Comparison of ENCODE assay signal across 23 mouse cellular contexts in the genomic region with DNA sequence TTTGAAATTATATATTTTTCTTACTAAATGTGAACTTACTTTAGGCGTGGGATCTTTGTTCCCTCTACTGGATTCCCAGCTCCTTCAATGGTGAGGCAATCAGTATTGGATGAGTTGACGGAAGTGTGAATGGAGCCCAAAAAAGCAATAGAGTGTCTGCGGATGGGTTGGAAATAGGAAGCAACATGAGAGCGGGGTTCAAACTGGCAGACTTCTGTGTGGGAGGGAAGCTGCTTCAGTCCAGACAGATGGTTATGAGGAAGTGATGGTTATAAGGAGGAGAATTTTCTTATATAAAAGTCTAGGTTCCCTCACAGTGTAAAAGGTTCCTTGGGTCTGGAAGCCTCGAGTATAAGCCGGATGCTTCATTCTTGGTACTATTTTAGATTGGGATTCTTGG. TPM values are rescaled to one million over a fixed set of nuclear protein-coding genes. Genes with fewer than 3 reads are reported as not detected.
DNase-seq lines count a peak whose midpoint lies in the region; ATAC-seq lines count a peak whose summit lies in the region.
"Had no signal": no experiment of that assay in that cellular context is flagged by ENCODE, and none has a peak within 500 bp of the region (broad histone marks: within the 10 kb centered on the region; RNA-seq: fewer than 3 reads in every experiment).

No protein-coding gene starts in this region.

- H3K27me3 ChIP-seq in intestine, embryonic 16.5 days (replicated peaks; ENCODE audit: control insufficient read depth, insufficient read depth, low read length): no peaks in the 10 kb centered on the region
- H3K27me3 ChIP-seq: forebrain, embryonic 13.5 days; heart, embryonic 12.5 days had no signal

- intact Hi-C loops in left cerebral cortex, postnatal 4 days (cut with DNase I): no loop called here

- 90% methylated on average over 6 of the region's 6 CpGs for WGBS in intestine, embryonic 16.5 days

- H3K4me3 ChIP-seq in intestine, embryonic 16.5 days (ENCODE audit: low read length): no peak overlapping the region
- H3K4me3 ChIP-seq: embryonic facial prominence, embryonic 10.5 days; forebrain, embryonic 13.5 days; heart, adult 2 months; heart, embryonic 12.5 days; hindbrain, embryonic 10.5 days had no signal

- H3K36me3 ChIP-seq in intestine, embryonic 16.5 days (ENCODE audit: control insufficient read depth, insufficient read depth, low read length): no peaks in the 10 kb centered on the region; the same call in 1 of the 2 replicates

- no peak for ATAC-seq in intestine, embryonic 16.5 days
- ATAC-seq: forebrain, embryonic 13.5 days; forebrain, postnatal 0 days had no signal

- H3K27ac ChIP-seq in intestine, embryonic 16.5 days (ENCODE audit: low read length): no peak overlapping the region
- H3K27ac ChIP-seq: embryonic facial prominence, embryonic 10.5 days; forebrain, embryonic 13.5 days; heart, adult 2 months; hindbrain, embryonic 10.5 days; hindbrain, embryonic 14.5 days had no signal

- no peaks in the 10 kb centered on the region for H3K9me3 ChIP-seq in intestine, embryonic 16.5 days (ENCODE audit: control insufficient read depth, low read length)
- H3K9me3 ChIP-seq: embryonic facial prominence, embryonic 10.5 days; forebrain, embryonic 13.5 days; heart, embryonic 12.5 days; hindbrain, embryonic 10.5 days had no signal

- no peak overlapping the region for H3K4me2 ChIP-seq in intestine, embryonic 16.5 days (ENCODE audit: low read depth, low read length)
- H3K4me2 ChIP-seq: forebrain, embryonic 13.5 days; heart, embryonic 12.5 days; hindbrain, embryonic 14.5 days had no signal

- DNase-seq in frontal cortex, adult 2 months (ENCODE audit: extremely low spot score in 1 of 2, low spot score in 1 of 2): peak; percentile 34 to 66
- DNase-seq in frontal cortex, postnatal 25 days (ENCODE audit: low spot score in 2 of 2): no peak
- DNase-seq in left cerebral cortex, adult 9 months (ENCODE audit: low spot score in 2 of 2): peak; percentile 10 to 34
- no peak for DNase-seq in left cerebral cortex, postnatal 4 days
- DNase-seq in right cerebral cortex, adult 2 months (ENCODE audit: low spot score in 2 of 2): peak; percentile 18 to 33
- DNase-seq in right cerebral cortex, postnatal 25 days: no peak
- DNase-seq: adrenal gland, postnatal 25 days; cerebellum, adult 2 months; cerebellum, postnatal 10 days; forebrain, postnatal 0 days; gastrocnemius, postnatal 36 days; heart, adult 2 months had no signal

- no peaks in the 10 kb centered on the region for H3K4me1 ChIP-seq in intestine, embryonic 16.5 days (ENCODE audit: control insufficient read depth, insufficient read depth, low read length)
- H3K4me1 ChIP-seq: embryonic facial prominence, embryonic 10.5 days; hindbrain, embryonic 10.5 days had no signal

- no peak overlapping the region for H3K9ac ChIP-seq in intestine, embryonic 16.5 days (ENCODE audit: low read depth, low read length)
- H3K9ac ChIP-seq: forebrain, embryonic 13.5 days; forebrain, postnatal 0 days; heart, embryonic 12.5 days; hindbrain, embryonic 14.5 days had no signal

RNA-seq across cellular contexts. Expression of gene Gm1113, which starts 38.6 kb away (rescaled TPM):
- not detected in 2 replicates for polyA plus RNA-seq in frontal cortex, adult 2 months (2012; rRNA removed)
- total RNA-seq in left cerebral cortex, postnatal 4 days (2021): not detected
- not detected in 2 replicates for polyA plus RNA-seq in intestine, embryonic 16.5 days (2015; fragmentation: Nextera tagmentation; extraction: Ambion mirVana)
- total RNA-seq: adrenal gland, postnatal 25 days; forebrain, postnatal 0 days; gastrocnemius, adult 8-10 months; gastrocnemius, postnatal 36 days; heart, adult 2 months; heart, postnatal 25 days; MEL had no signal
- polyA plus RNA-seq: cerebellum, adult 2 months; embryonic facial prominence, embryonic 10.5 days; embryonic facial prominence, embryonic 14.5 days; forebrain, embryonic 13.5 days; forebrain, postnatal 0 days; heart, adult 2 months; heart, embryonic 12.5 days; heart, embryonic 16.5 days; hindbrain, embryonic 10.5 days; hindbrain, embryonic 14.5 days had no signal

RNA-seq across cellular contexts. Expression of gene Cdon, which starts 58.5 kb away (rescaled TPM):
- 5.6 and 7.3 TPM in 2 replicates for polyA plus RNA-seq in frontal cortex, adult 2 months (2012; rRNA removed)
- 10 to 100 TPM; 13.0 to 14.1 TPM for total RNA-seq in left cerebral cortex, postnatal 4 days (2021)
- polyA plus RNA-seq in intestine, embryonic 16.5 days (2015; fragmentation: Nextera tagmentation; extraction: Ambion mirVana): 4.7 and 5.5 TPM in 2 replicates

Comparison
In these comparisons a context has a peak if more than half of its experiments do, and no peak if none do; other contexts are left out.
1. DNase-seq: peak in frontal cortex, adult 2 months (2 of 2), left cerebral cortex, adult 9 months (2 of 2) and right cerebral cortex, adult 2 months (2 of 2); none in frontal cortex, postnatal 25 days (0 of 2), left cerebral cortex, postnatal 4 days (single experiment) and right cerebral cortex, postnatal 25 days (single experiment).